Mouse (Mus musculus): ENCODE data around the gene Ddi2.

Ddi2 gene

GRCm38 (mm10) chr4:141655908-141656608 is 67.2 kb downstream of the Ddi2 start:
- no peak for DNase-seq (ENCODE audit: low read depth, low spot score)

- DNase-seq (ENCODE audit: low read depth, low spot score) = no peak
Measured at GRCm38 (mm10) chr4:141654509-141654908, 68.7 kb downstream of the Ddi2 start.

DNA sequence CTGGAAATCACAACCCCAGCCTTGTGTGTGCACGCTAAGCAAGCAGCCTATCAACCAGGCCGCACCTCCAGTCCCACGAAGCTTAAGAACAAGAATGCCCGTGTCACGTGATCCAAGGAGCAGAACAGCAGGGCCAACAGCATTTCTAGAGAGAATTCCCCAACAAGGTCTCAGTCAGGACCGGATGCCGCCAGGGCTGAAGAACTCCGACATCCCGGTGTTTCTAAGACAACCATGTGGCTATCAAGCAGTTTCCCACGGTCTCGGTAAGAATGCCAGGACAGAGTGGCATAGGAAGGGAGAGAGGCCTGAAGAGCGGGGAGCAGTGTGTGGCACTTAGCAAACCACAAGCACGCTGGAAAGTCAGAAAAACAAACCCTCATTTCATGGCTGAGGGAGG is 69.4 kb downstream of the Ddi2 start:
- DNase-seq (ENCODE audit: low read depth, low spot score) = no peak

DNA sequence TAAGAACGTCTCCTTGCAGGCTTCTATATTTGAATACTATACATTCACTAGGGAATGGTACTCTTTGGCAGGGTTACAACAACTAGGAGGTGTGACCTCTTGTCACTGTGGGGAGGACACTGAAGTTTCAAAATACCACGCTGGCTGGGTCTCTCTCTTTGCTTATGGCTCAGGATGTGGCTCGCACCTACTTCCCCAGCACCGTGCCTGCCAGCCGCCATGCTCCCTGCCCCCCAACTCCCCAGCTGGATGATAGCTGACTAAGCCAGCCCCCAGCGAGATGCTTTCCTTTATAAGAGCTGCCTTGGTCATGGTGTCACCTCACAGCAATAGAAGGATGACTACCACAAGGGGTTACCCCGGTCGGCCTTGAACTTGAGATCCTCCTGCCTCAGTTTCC is 70.2 kb downstream of the Ddi2 start:
- DNase-seq (ENCODE audit: low read depth, low spot score) = no peak

DNA sequence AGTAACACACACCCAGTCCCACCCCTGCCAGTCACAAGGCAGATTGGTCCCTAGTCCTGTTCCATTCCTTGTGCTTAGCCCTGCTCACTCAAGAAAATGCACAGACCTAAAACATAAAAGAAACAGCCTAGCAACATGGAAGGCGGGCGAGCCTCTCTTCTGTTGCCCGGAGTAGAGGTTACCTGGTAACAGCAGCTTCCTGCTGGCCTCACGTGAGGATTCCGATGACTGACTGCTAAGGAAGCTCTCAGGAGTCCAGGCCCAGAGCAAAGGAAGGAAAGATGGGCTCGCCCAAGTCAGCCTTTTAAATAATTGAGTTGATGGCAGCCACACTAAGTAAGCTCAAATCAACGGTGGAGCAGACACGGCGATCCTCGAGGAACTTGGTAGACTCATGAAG is 71.3 kb downstream of the Ddi2 start:
- no peak for DNase-seq (ENCODE audit: low read depth, low spot score)

DNA sequence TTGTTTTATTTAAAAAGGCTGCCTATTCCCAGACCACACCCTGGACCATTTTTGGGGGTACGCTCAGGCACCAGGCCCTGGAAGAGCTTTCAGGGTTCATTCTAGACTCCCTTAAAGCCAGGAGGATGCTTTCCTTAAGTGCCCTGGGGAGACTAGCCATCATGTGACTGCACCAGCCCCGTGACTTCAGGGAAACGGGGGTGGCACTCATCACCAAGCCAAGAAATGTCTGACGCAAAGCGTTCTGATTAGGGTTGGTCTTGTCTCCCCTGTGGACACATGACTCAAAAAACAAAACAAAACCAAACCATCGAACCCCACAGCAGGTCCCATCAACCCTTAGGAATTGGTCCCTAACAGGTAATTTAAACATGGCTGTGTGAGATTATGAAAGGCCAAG is 71.9 kb downstream of the Ddi2 start:
- DNase-seq (ENCODE audit: low read depth, low spot score) = no peak

DNA sequence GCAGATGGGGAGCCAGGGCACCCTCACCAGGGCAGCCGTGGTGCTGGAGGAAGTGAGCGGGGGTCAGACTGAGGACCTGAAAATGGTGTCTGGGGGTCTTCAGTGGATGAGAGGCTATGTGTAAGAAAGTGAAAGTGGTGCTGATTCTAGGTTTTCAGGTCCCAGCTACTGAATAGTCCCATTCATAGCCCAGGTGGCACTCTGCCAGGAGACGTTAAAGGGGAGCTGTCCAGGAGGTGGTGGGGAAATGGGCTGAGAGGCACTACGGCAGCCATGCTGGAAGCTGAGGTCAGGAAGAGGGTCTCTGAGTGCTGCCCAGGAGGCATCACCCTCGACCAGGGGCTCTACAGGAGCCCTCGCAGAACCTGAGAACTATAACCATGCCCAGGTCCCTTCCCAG is 74.0 kb downstream of the Ddi2 start:
- DNase-seq (ENCODE audit: low read depth, low spot score) = no peak

GRCm38 (mm10) chr4:141648262-141648661 is 75.0 kb downstream of the Ddi2 start:
- DNase-seq (ENCODE audit: low read depth, low spot score) = no peak

GRCm38 (mm10) chr4:141647187-141647586 is 76.0 kb downstream of the Ddi2 start:
- DNase-seq (ENCODE audit: low read depth, low spot score) = no peak

- DNase-seq (ENCODE audit: low read depth, low spot score) = no peak
Measured at GRCm38 (mm10) chr4:141645988-141646387, 77.2 kb downstream of the Ddi2 start.

DNA sequence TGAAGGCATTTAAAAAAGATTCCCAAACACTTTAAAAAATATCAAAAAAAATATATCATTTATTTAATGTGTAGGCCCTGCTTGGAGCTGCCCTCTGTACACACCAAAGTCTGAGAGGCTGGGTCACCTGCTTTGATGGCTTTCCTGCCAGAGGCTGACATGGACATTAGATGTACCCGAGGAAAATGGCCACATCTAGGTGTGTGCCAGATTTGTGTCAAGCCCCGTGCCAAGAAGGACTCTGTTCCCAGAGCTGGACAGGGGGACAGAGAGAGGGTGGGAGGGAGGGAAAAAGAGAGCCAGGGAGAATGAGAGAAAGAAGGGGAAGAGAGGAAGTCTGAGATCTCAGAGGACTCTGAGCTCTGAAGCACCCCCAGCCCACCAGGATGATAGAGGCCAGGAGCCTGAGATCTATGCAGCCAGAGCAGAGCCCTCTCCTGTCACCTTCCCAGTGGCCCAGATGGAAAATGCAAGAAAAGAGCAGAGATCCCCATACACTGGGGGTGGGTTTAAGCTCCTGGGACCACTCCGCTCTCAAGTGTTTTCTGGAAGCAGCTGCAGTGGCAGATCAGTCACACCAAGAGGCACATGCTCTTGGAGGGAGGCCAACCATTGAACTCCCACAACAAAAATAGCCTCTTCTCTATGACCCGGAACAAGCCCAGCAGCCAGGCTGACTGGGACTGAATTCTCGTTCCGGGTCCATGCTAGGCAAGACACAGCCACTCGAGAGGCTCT is 79.9 kb downstream of the Ddi2 start:
- no peak for DNase-seq (ENCODE audit: low read depth, low spot score)

GRCm38 (mm10) chr4:141641961-141642811 is 81.0 kb downstream of the Ddi2 start:
- no peak for DNase-seq (ENCODE audit: low read depth, low spot score)

DNA sequence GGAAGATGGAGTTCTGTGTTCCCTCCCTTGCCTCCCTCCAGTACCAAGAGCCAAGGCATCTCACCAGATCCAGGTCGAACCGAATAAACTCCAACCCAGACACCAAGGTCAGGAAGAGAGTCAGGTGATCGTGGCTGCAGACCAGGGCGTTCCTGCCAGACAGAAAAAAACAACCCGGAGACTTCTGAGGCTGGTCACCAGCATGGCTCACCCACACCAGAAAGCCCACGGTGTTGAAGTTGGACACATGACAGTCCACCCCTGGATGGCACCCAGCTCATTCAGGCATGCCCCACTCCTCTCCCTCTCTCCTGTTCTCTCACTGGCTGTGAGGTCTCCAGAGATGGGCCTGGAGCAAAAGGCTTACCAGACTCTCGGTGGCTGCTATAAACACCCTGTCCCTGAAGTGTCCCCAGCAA is 81.9 kb downstream of the Ddi2 start:
- DNase-seq (ENCODE audit: low read depth, low spot score) = no peak

GRCm38 (mm10) chr4:141639474-141639873 is 83.7 kb downstream of the Ddi2 start:
- no peak for DNase-seq (ENCODE audit: low read depth, low spot score)

- DNase-seq (ENCODE audit: low read depth, low spot score) = no peak
Measured at GRCm38 (mm10) chr4:141636693-141637092, 86.5 kb downstream of the Ddi2 start.

DNA sequence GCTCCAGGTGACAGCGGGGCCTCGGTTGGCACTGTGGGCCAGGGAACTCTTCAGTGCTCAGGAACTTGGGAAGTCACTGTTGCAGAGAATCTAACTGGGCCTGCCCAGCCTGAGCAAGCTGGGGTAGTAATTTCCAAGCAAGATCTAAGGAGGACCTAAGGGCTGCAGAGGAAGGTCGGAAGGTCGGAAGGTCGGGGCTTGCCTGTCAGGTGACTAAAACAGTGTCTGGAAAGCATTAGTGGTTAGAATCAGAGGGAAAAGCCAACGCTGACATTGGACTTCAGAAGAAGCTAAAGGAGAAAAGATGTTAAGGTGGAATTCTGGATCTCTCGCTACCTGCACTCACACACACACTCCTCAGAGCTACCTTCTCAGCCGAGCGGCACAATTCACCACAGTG is 87.2 kb downstream of the Ddi2 start:
- no peak for DNase-seq (ENCODE audit: low read depth, low spot score)

GRCm38 (mm10) chr4:141632111-141632873 is 90.9 kb downstream of the Ddi2 start:
- DNase-seq (ENCODE audit: low read depth, low spot score) = no peak

DNA sequence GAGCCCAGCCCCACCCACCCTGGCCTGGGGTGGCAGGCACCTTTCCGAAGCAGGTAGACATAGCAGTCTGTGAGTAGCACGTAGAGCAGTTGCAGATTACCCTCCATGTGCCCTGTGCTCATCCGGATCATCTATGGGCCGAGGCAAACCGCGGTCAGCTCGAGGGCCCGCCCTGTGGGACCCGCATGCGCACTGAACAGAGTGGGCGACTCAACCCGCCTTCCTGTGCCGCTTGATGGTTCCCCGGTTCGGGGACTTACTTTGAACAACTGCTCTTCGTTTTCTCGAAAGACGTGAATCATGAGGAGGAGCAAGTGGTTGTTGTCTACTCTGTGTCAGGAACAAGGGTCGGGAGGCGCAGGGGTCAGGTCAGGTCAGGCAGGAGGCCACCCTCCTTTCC is 92.0 kb downstream of the Ddi2 start:
- DNase-seq (ENCODE audit: low read depth, low spot score) = no peak

DNA sequence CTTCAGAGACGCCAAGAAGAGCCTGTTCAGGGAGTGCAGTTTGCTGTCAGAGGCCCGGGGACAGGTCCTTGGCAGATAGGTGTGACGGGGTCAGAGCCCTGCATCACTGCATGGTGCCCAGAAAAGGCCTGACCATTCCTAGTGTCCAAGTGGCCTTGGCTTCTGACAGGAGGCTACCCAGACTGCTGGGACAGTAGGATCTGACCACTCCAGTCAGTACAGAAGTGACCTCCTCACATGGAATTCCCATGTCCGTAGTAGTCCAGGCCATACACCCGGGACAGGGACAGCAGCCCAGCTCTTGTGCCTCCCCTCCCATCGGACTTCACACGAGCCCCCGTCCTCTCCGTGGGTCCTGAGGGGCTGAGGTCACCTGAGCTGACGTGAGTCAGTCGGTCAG is 93.2 kb downstream of the Ddi2 start:
- no peak for DNase-seq (ENCODE audit: low read depth, low spot score)

DNA sequence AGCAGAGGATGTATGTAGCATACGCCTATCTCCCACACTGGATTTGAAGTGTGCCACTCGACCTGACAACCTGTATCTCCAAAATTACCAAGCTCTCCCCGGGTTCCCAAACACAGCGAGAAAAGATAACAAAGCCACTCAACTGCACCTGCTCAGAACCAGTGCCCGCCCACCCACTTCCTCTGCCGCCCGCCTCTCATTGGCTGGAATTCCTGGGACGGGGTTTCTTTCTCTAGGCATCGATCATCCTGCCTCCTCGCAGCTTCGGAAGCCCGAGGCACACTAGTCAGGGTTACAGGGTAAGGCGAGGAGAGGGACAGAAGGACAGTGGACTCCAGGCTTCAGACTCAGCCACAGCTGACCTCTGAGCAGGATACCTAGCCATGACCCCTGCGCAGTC is 94.6 kb downstream of the Ddi2 start:
- DNase-seq (ENCODE audit: low read depth, low spot score) = no peak

Measured in CD4-positive, CD25-positive, alpha-beta regulatory T cell, adult 2 months (primary cell).